Mouse (Mus musculus) hindbrain, postnatal 0 days (tissue): Measurements from ENCODE around the gene Vmn1r163. TPM values are rescaled to one million over a fixed set of nuclear protein-coding genes. Genes with fewer than 3 reads are reported as not detected.
"Not testable (repeated sequence)": the region's sequence is repeated elsewhere in the genome, so short reads cannot be mapped to it uniquely, and the experiment has no call there.

Experiments used
- ATAC-seq: fragments of 200-750 bp; cut with Nextera tagmentation; 2 replicates; pipeline ENCODE4 v1.8.0; 2017; ENCODE audit warnings: mild to moderate bottlenecking, moderate TSS enrichment, moderate library complexity
- DNase-seq: peaks from one replicate; pipeline ENCODE4 v3.0.0-alpha.2; 2015; ENCODE audit warnings: low spot score
- H3K27ac ChIP-seq: fragments of 300-500 bp; sonication (generic); 2 replicates; pipeline ENCODE4 v1.5.1; 2014; ENCODE audit warnings: mild to moderate bottlenecking
- H3K27me3 ChIP-seq: fragments of 300-500 bp; sonication (generic); 2 replicates; pipeline ENCODE4 v1.6.1; 2014; ENCODE audit warnings: low read length, mixed read lengths; ENCODE audit not compliant: insufficient read depth
- H3K36me3 ChIP-seq: fragments of 300-500 bp; sonication (generic); 2 replicates; pipeline ENCODE4 v1.6.1; 2014; ENCODE audit warnings: low read length, mixed read lengths; ENCODE audit not compliant: insufficient read depth
- H3K4me1 ChIP-seq: fragments of 300-500 bp; sonication (generic); 2 replicates; pipeline ENCODE4 v1.6.1; 2014; ENCODE audit warnings: antibody characterized with exemption, low read length, mixed read lengths; ENCODE audit not compliant: insufficient read depth
- H3K4me2 ChIP-seq: fragments of 300-500 bp; sonication (generic); 2 replicates; pipeline ENCODE4 v1.6.1; 2014; ENCODE audit warnings: low read depth, mild to moderate bottlenecking, low read length, moderate library complexity, mixed read lengths
- H3K4me3 ChIP-seq: fragments of 300-500 bp; sonication (generic); 2 replicates; pipeline ENCODE4 v1.5.1; 2014; ENCODE audit warnings: low read length
- H3K9ac ChIP-seq: fragments of 300-500 bp; sonication (generic); replicated peaks from 2 replicates; pipeline ENCODE4 v1.6.1; 2014; ENCODE audit warnings: mild to moderate bottlenecking, low read length, moderate library complexity, mixed read lengths
- H3K9me3 ChIP-seq: fragments of 300-500 bp; sonication (generic); 2 replicates; pipeline ENCODE4 v1.6.1; 2016; ENCODE audit warnings: low read length, mixed read lengths
- WGBS: fragments of 180-500 bp; shearing (Covaris S2); extraction: QIAGEN DNeasy Blood & Tissue Kit; methylation state at CpG from one replicate; pipeline ENCODE4 v1.1.7; 2014; 5-methylcytosine and 5-hydroxymethylcytosine counted together
- polyA plus RNA-seq: library from polyadenylated mRNA; unstranded; fragments of >200 nt; fragmentation: Nextera tagmentation; extraction: Ambion mirVana; gene quantifications from 2 replicates; pipeline ENCODE4 v1.2.1, GENCODE M21; 2015
- total RNA-seq: library from RNA; depleted of rRNA; stranded (reverse); fragments of >200 nt; gene quantifications from 2 replicates; pipeline ENCODE4 v1.2.3, GENCODE M21; 2014; rRNA removed

The Vmn1r163 gene
- total RNA-seq (not detected in 2 replicates), polyA plus RNA-seq (not detected in 2 replicates)

DNA sequence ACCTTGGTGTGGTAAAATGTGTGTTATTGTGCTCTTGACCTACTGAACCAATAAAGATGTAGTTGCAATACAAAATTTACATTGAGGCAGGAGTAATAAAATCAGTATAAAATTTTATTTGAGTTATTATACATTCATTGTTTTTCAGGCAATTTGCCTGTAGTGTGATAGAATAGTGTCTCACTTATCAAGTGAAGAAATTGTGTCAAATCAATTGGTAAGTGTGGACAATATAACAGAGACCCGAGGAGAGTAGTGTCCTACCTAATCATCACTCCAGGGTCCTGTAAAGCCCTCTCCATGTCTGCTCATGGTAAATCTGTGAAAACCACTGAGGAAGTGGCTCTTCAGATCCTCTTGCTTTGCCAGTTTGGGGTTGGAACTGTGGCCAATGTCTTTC is at the start of gene Vmn1r163:
TSS of gene Vmn1r163 (plus strand) at position 301 of the 400 bp plus-strand sequence.
- H3K4me2 ChIP-seq, H3K4me1 ChIP-seq, H3K27ac ChIP-seq, H3K27me3 ChIP-seq, H3K9ac ChIP-seq, H3K9me3 ChIP-seq, H3K4me3 ChIP-seq, H3K36me3 ChIP-seq, ATAC-seq, DNase-seq: not testable (repeated sequence)
- WGBS = no CpG with 5 or more reads among the region's 1 CpGs

DNA sequence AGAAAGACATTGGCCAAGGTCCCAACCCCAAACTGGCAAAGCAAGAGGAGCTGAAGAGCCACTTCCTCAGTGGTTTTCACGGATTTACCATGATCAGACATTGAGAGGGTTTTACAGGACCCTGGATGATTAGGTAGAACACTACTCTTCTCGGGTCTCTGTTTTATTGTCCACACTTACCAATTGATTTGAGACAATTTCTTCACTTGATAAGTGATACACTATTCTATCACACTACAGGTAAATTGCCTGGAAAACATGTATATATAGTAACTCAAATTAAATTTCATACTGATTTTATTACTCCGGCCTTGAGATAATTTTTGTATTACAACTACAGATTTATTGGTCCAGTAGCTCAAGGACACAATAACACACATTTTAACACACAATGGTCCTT is 35.5 kb upstream of the Vmn1r163 start, which contains the start of gene Gm4216:
TSS of gene Gm4216 (minus strand) at position 101 of the 400 bp plus-strand sequence.
- no CpG with 5 or more reads among the region's 3 CpGs for WGBS
- H3K9ac ChIP-seq, H3K4me3 ChIP-seq, H3K4me1 ChIP-seq, H3K27me3 ChIP-seq, DNase-seq, H3K36me3 ChIP-seq, H3K4me2 ChIP-seq, H3K27ac ChIP-seq, ATAC-seq, H3K9me3 ChIP-seq: not testable (repeated sequence)

DNA sequence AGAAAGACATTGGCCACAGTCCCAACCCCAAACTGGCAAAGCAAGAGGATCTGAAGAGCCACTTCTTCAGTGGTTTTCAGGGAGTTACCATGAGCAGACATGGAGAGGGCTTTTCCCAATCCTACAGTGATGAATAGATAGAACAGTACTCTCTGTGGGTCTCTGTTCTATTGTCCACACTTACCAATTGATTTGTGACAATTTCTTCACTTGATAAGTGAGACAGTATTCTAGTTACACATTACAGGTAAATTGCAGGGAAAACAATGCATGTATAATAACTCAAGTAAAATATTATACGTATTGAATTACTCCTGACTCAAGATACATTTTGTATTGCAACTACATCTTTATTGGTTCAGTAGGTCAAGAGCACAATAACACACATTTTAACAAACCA is 12.0 kb downstream of the Vmn1r163 start, which contains the start of gene Gm8720:
TSS of gene Gm8720 (minus strand) at position 101 of the 400 bp plus-strand sequence.
- no CpG with 5 or more reads among the region's 1 CpGs for WGBS
- not testable (repeated sequence) for H3K36me3 ChIP-seq, H3K27me3 ChIP-seq, H3K9ac ChIP-seq, DNase-seq, H3K9me3 ChIP-seq, H3K4me3 ChIP-seq, H3K4me2 ChIP-seq, ATAC-seq, H3K27ac ChIP-seq, H3K4me1 ChIP-seq

Other genes with a start within 250 kb of the Vmn1r163 start
- not detected in 2 replicates for gene Vmn1r159, start 211.9 kb upstream of the Vmn1r163 start, total RNA-seq
- gene Vmn1r159, start 211.9 kb upstream of the Vmn1r163 start, polyA plus RNA-seq = not detected in 2 replicates
- not detected in 2 replicates for gene Vmn1r160, start 184.3 kb upstream of the Vmn1r163 start, total RNA-seq
- gene Vmn1r160, start 184.3 kb upstream of the Vmn1r163 start, polyA plus RNA-seq = not detected in 2 replicates
- not detected in 2 replicates for gene Gm4214, start 70.9 kb upstream of the Vmn1r163 start, total RNA-seq
- gene Gm4214, start 70.9 kb upstream of the Vmn1r163 start, polyA plus RNA-seq = not detected in 2 replicates
- gene Gm4216, start 35.6 kb upstream of the Vmn1r163 start, total RNA-seq = not detected in 2 replicates
- gene Gm4216, start 35.6 kb upstream of the Vmn1r163 start, polyA plus RNA-seq = not detected in 2 replicates
- not detected in 2 replicates for gene Gm8720, start 11.9 kb downstream of the Vmn1r163 start, total RNA-seq
- not detected in 2 replicates for gene Gm8720, start 11.9 kb downstream of the Vmn1r163 start, polyA plus RNA-seq
- not detected in 2 replicates for gene Gm10662, start 88.9 kb downstream of the Vmn1r163 start, total RNA-seq
- gene Gm10662, start 88.9 kb downstream of the Vmn1r163 start, polyA plus RNA-seq = not detected in 2 replicates
- gene Vmn1r165, start 161.8 kb downstream of the Vmn1r163 start, total RNA-seq = not detected in 2 replicates
- not detected in 2 replicates for gene Vmn1r165, start 161.8 kb downstream of the Vmn1r163 start, polyA plus RNA-seq
- not detected in 2 replicates for gene Vmn1r166, start 196.1 kb downstream of the Vmn1r163 start, total RNA-seq
- not detected in 2 replicates for gene Vmn1r166, start 196.1 kb downstream of the Vmn1r163 start, polyA plus RNA-seq
- not detected in 2 replicates for gene Gm6902, start 223.4 kb downstream of the Vmn1r163 start, total RNA-seq
- not detected in 2 replicates for gene Gm6902, start 223.4 kb downstream of the Vmn1r163 start, polyA plus RNA-seq
- not detected in 2 replicates for gene Nlrp4e, start 245.7 kb downstream of the Vmn1r163 start, total RNA-seq
- gene Nlrp4e, start 245.7 kb downstream of the Vmn1r163 start, polyA plus RNA-seq = not detected in 2 replicates